Mouse (Mus musculus): ENCODE results near the gene Pkm.

DNA sequence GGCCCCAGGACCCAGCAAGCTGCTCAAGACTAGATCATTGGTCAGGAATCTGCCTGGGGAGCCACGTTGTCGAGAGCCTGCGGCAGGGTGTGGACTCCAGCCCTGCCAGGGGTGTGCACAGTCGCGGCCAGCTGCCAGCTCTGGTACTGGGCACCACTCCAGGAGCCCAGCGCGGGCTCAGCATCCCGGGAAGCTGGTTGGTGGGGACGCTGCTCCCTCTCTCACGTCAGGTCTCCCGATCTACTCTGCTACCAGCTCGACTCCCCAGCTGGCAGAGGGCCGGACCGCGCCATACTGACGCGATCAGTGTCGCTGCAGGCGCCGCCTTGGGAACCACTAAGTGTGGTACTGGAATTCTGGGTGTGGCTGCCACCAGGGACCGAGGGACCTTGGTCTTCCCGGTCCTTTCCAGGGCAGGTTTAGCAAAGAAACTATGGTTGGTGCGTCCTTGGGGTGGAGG lies 35.5 kb downstream of the Pkm start:
- TF ChIP-seq POLR2A (IDR thresholded peaks at IDR 0.05; ENCODE audit: low read depth, low read length) (no peak), CTCF (IDR thresholded peaks at IDR 0.05; ENCODE audit: extremely low read depth, insufficient read depth, insufficient read length, insufficient replicate concordance) (no peak)
